Mouse (Mus musculus): Measurements from ENCODE around the gene Pdik1l.

GRCm38 (mm10) chr4:134307367-134308072 lies 19.8 kb upstream of the Pdik1l start:
- TF ChIP-seq CTCF (IDR thresholded peaks at IDR 0.05; ENCODE audit: borderline replicate concordance, control insufficient read depth, extremely low read depth, insufficient read depth, low read length, poor library complexity) (no peak), POLR2A (IDR thresholded peaks at IDR 0.05; ENCODE audit: control insufficient read depth, extremely low read depth, insufficient read depth, low read length, poor library complexity) (no peak)
